Mouse (Mus musculus) kidney, embryonic 16.5 days (tissue): ENCODE measurements around the gene Slc36a3. TPM values are rescaled to one million over a fixed set of nuclear protein-coding genes. Genes with fewer than 3 reads are reported as not detected.

Experiments
- ATAC-seq: fragments of 200-750 bp; cut with Nextera tagmentation; 2 replicates; pipeline ENCODE4 v1.8.0; 2017; ENCODE audit warnings: moderate TSS enrichment; ENCODE audit not compliant: low FRiP score, low TSS enrichment
- H3K27ac ChIP-seq: fragments of 300-500 bp; sonication (generic); 2 replicates; pipeline ENCODE4 v1.5.1; 2014; ENCODE audit warnings: low read length
- H3K27me3 ChIP-seq: fragments of 300-500 bp; sonication (generic); 2 replicates; pipeline ENCODE4 v1.6.1; 2014; ENCODE audit warnings: low read length, control low read depth, mixed read lengths; ENCODE audit not compliant: insufficient read depth
- H3K36me3 ChIP-seq: fragments of 300-500 bp; sonication (generic); 2 replicates; pipeline ENCODE4 v1.6.1; 2014; ENCODE audit warnings: low read length, control low read depth, mixed read lengths; ENCODE audit not compliant: insufficient read depth
- H3K4me1 ChIP-seq: fragments of 300-500 bp; sonication (generic); 2 replicates; pipeline ENCODE4 v1.6.1; 2014; ENCODE audit warnings: low read length, control low read depth, mixed read lengths; ENCODE audit not compliant: insufficient read depth
- H3K4me2 ChIP-seq: fragments of 300-500 bp; sonication (generic); replicated peaks from 2 replicates; pipeline ENCODE4 v1.6.1; 2014; ENCODE audit warnings: low read depth, low read length
- H3K4me3 ChIP-seq: fragments of 300-500 bp; sonication (generic); 2 replicates; pipeline ENCODE4 v1.5.1; 2014; ENCODE audit warnings: mild to moderate bottlenecking, low read length
- H3K9ac ChIP-seq: fragments of 300-500 bp; sonication (generic); replicated peaks from 2 replicates; pipeline ENCODE4 v1.6.1; 2014; ENCODE audit warnings: low read length
- H3K9me3 ChIP-seq: fragments of 300-500 bp; sonication (generic); 2 replicates; pipeline ENCODE4 v1.6.1; 2016; ENCODE audit warnings: low read length, control low read depth
- WGBS: fragments of 180-500 bp; shearing (Covaris S2); extraction: QIAGEN DNeasy Blood & Tissue Kit; methylation state at CpG from one replicate; pipeline ENCODE4 v1.1.7; 2014; 5-methylcytosine and 5-hydroxymethylcytosine counted together
- polyA plus RNA-seq: library from polyadenylated mRNA; unstranded; fragments of >200 nt; fragmentation: Nextera tagmentation; extraction: Ambion mirVana; gene quantifications from 2 replicates; pipeline ENCODE4 v1.2.1, GENCODE M21; 2015

Slc36a3 gene
- polyA plus RNA-seq, 1 experiment from 2014 or later: not detected

- Histone ChIP-seq H3K4me1 (no peaks in the 10 kb centered on the region), H3K4me2 (no peak overlapping the region), H3K4me3 (no peak overlapping the region), H3K27me3 (no peaks in the 10 kb centered on the region), H3K27ac (no peak overlapping the region), H3K9ac (no peak overlapping the region), H3K9me3 (no peaks in the 10 kb centered on the region), H3K36me3 (no peaks in the 10 kb centered on the region)
- 78% methylated on average over 4 of the region's 4 CpGs for WGBS
- ATAC-seq: no peak
These were observed 3.0 kb downstream of the Slc36a3 start for GRCm38 (mm10) chr11:55148461-55148860.

- no peak overlapping the region for H3K9ac ChIP-seq
- ATAC-seq: no peak
- no peak overlapping the region for H3K4me2 ChIP-seq
- 54% methylated on average over 6 of the region's 6 CpGs for WGBS
- no peak overlapping the region for H3K27ac ChIP-seq
- no peaks in the 10 kb centered on the region for H3K36me3 ChIP-seq
- no peaks in the 10 kb centered on the region for H3K9me3 ChIP-seq
- H3K27me3 ChIP-seq: no peaks in the 10 kb centered on the region
- H3K4me1 ChIP-seq: no peaks in the 10 kb centered on the region
- no peak overlapping the region for H3K4me3 ChIP-seq
These were observed 4.1 kb downstream of the Slc36a3 start for GRCm38 (mm10) chr11:55147423-55147822.

- H3K36me3 ChIP-seq: no peaks in the 10 kb centered on the region
- no peak overlapping the region for H3K4me2 ChIP-seq
- 76% methylated on average over 1 of the region's 1 CpGs for WGBS
- no peak for ATAC-seq
- H3K9me3 ChIP-seq: no peaks in the 10 kb centered on the region
- H3K27ac ChIP-seq: no peak overlapping the region
- H3K4me3 ChIP-seq: no peak overlapping the region
- H3K27me3 ChIP-seq: no peaks in the 10 kb centered on the region
- no peak overlapping the region for H3K9ac ChIP-seq
- H3K4me1 ChIP-seq: no peaks in the 10 kb centered on the region
These were observed 4.7 kb downstream of the Slc36a3 start for GRCm38 (mm10) chr11:55146855-55147254.

- H3K9me3 ChIP-seq: no peaks in the 10 kb centered on the region
- ATAC-seq: no peak
- WGBS: 68% methylated on average over 5 of the region's 5 CpGs
- no peak overlapping the region for H3K4me3 ChIP-seq
- no peak overlapping the region for H3K9ac ChIP-seq
- no peaks in the 10 kb centered on the region for H3K27me3 ChIP-seq
- no peak overlapping the region for H3K27ac ChIP-seq
- H3K4me2 ChIP-seq: no peak overlapping the region
- H3K36me3 ChIP-seq: no peaks in the 10 kb centered on the region
- no peaks in the 10 kb centered on the region for H3K4me1 ChIP-seq
These were observed 7.5 kb downstream of the Slc36a3 start for GRCm38 (mm10) chr11:55144011-55144410.

GRCm38 (mm10) chr11:55141502-55141901 is 10.0 kb downstream of the Slc36a3 start:
- ATAC-seq: no peak
- 81% methylated on average over 4 of the region's 4 CpGs for WGBS
- H3K4me1 ChIP-seq: no peaks in the 10 kb centered on the region

GRCm38 (mm10) chr11:55137646-55138045 is 13.9 kb downstream of the Slc36a3 start:
- no peaks in the 10 kb centered on the region for H3K4me1 ChIP-seq
- H3K9me3 ChIP-seq: no peaks in the 10 kb centered on the region
- no peak overlapping the region for H3K9ac ChIP-seq
- H3K4me2 ChIP-seq: no peak overlapping the region
- no peaks in the 10 kb centered on the region for H3K36me3 ChIP-seq
- H3K27ac ChIP-seq: no peak overlapping the region
- ATAC-seq: no peak
- H3K4me3 ChIP-seq: no peak overlapping the region
- no peaks in the 10 kb centered on the region for H3K27me3 ChIP-seq

More at GRCm38 (mm10) chr11:55141502-55141901, 10.0 kb downstream of the Slc36a3 start:
- Histone ChIP-seq H3K27ac (no peak overlapping the region), H3K9me3 (no peaks in the 10 kb centered on the region), H3K36me3 (no peaks in the 10 kb centered on the region), H3K9ac (no peak overlapping the region), H3K4me2 (no peak overlapping the region), H3K27me3 (no peaks in the 10 kb centered on the region), H3K4me3 (no peak overlapping the region)

- no peak overlapping the region for H3K4me3 ChIP-seq
- no peaks in the 10 kb centered on the region for H3K36me3 ChIP-seq
- H3K9ac ChIP-seq: no peak overlapping the region
- ATAC-seq: no peak
- H3K9me3 ChIP-seq: no peaks in the 10 kb centered on the region
- no peak overlapping the region for H3K4me2 ChIP-seq
- no peaks in the 10 kb centered on the region for H3K4me1 ChIP-seq
- WGBS: 82% methylated on average over 15 of the region's 15 CpGs
- H3K27me3 ChIP-seq: no peaks in the 10 kb centered on the region
- no peak overlapping the region for H3K27ac ChIP-seq
These were observed 14.5 kb downstream of the Slc36a3 start for GRCm38 (mm10) chr11:55136770-55137547.

- Histone ChIP-seq H3K9me3 (no peaks in the 10 kb centered on the region), H3K4me2 (no peak overlapping the region), H3K4me3 (no peak overlapping the region), H3K27ac (no peak overlapping the region), H3K36me3 (no peaks in the 10 kb centered on the region), H3K27me3 (no peaks in the 10 kb centered on the region), H3K9ac (no peak overlapping the region), H3K4me1 (no peaks in the 10 kb centered on the region)
- no peak for ATAC-seq
- 91% methylated on average over 5 of the region's 5 CpGs for WGBS
These were observed 16.6 kb downstream of the Slc36a3 start for GRCm38 (mm10) chr11:55134871-55135270.

- Histone ChIP-seq H3K4me3 (no peak overlapping the region), H3K27ac (no peak overlapping the region), H3K4me1 (no peaks in the 10 kb centered on the region), H3K9me3 (no peaks in the 10 kb centered on the region), H3K27me3 (no peaks in the 10 kb centered on the region), H3K36me3 (no peaks in the 10 kb centered on the region), H3K4me2 (no peak overlapping the region), H3K9ac (no peak overlapping the region)
- WGBS: 84% methylated on average over 1 of the region's 1 CpGs
- ATAC-seq: no peak
These were observed 17.1 kb downstream of the Slc36a3 start for GRCm38 (mm10) chr11:55134407-55134806.

GRCm38 (mm10) chr11:55133204-55133603 is 18.3 kb downstream of the Slc36a3 start:
- Histone ChIP-seq H3K4me1 (no peaks in the 10 kb centered on the region), H3K4me3 (no peak overlapping the region), H3K9ac (no peak overlapping the region), H3K27ac (no peak overlapping the region), H3K4me2 (no peak overlapping the region), H3K36me3 (no peaks in the 10 kb centered on the region), H3K27me3 (no peaks in the 10 kb centered on the region), H3K9me3 (no peaks in the 10 kb centered on the region)
- 80% methylated on average over 1 of the region's 1 CpGs for WGBS
- ATAC-seq: no peak
